14 mouse cellular contexts compared by ENCODE assay signal in the genomic region with DNA sequence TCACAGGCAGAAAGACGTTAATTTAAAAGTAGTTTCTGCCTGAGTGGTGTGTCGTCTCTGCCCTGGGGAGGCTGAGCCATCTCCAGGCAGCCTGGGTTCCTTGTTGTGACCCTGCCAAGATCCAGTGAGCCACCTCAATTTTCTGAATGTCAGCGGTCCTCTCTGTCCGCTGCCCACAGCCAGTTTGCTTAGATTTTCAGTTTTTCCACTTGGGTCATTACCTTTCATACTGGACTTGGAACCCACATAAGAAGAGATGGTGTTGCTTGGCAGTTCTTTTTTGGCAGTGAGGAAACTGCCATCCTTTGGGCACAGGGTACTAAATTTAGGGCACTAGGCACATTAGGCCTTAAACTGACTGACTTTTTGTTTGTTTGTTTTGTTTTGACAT.
DNase-seq lines count a peak whose midpoint lies in the region; ATAC-seq and TF ChIP-seq lines count a peak whose summit lies in the region.
"Had no signal": no experiment of that assay in that cellular context is flagged by ENCODE, and none has a peak within 500 bp of the region (broad histone marks: within the 10 kb centered on the region; RNA-seq: fewer than 3 reads in every experiment).

No protein-coding gene starts in this region.

- TF ChIP-seq CTCF in kidney, adult 2 months (conservative IDR thresholded peaks at IDR 0.05; ENCODE audit: insufficient read depth, insufficient read length, low read depth, low read length) = no peak

- no peak overlapping the region for H3K9ac ChIP-seq in forebrain, embryonic 15.5 days (replicated peaks)
- H3K9ac ChIP-seq in forebrain, embryonic 12.5 days = no peak overlapping the region
- H3K9ac ChIP-seq: forebrain, postnatal 0 days; limb, embryonic 12.5 days had no signal

- no peak for TF ChIP-seq POLR2A in kidney, adult 2 months (IDR thresholded peaks at IDR 0.05; ENCODE audit: low read depth, low read length)

- ATAC-seq in forebrain, embryonic 15.5 days (replicated peaks) = peak; percentile 29; the same call in 1 of the 2 replicates
- ATAC-seq in forebrain, embryonic 12.5 days (ENCODE audit: low FRiP score) = no peak
- ATAC-seq: Patski had no signal

- H3K4me3 ChIP-seq in forebrain, embryonic 15.5 days = no peak overlapping the region
- no peak overlapping the region for H3K4me3 ChIP-seq in forebrain, embryonic 12.5 days (replicated peaks)
- H3K4me3 ChIP-seq in kidney, adult 2 months (ENCODE audit: insufficient read depth, low read depth, low read length) = no peak overlapping the region
- H3K4me3 ChIP-seq: embryonic facial prominence, embryonic 10.5 days; limb, embryonic 12.5 days; megakaryocyte, embryonic 14.5 days had no signal

- no peaks in the 10 kb centered on the region for H3K27me3 ChIP-seq in forebrain, embryonic 15.5 days
- no peaks in the 10 kb centered on the region for H3K27me3 ChIP-seq in forebrain, embryonic 12.5 days
- H3K27me3 ChIP-seq in kidney, adult 2 months (replicated peaks; ENCODE audit: control insufficient read depth, insufficient read depth, low read length) = no peaks in the 10 kb centered on the region
- H3K27me3 ChIP-seq: limb, embryonic 12.5 days; Patski had no signal

- peaks cover 15% of the 10 kb centered on the region; the same call in 1 of the 2 replicates for H3K4me1 ChIP-seq in forebrain, embryonic 15.5 days
- no peaks in the 10 kb centered on the region; the same call in 1 of the 2 replicates for H3K4me1 ChIP-seq in forebrain, embryonic 12.5 days
- H3K4me1 ChIP-seq in kidney, adult 2 months (ENCODE audit: control insufficient read depth, insufficient read depth, low read length) = peaks cover 13% of the 10 kb centered on the region
- H3K4me1 ChIP-seq: embryonic facial prominence, embryonic 10.5 days; limb, embryonic 12.5 days had no signal

- no peak overlapping the region for H3K4me2 ChIP-seq in forebrain, embryonic 15.5 days (replicated peaks)
- H3K4me2 ChIP-seq in forebrain, embryonic 12.5 days = no peak overlapping the region
- H3K4me2 ChIP-seq: limb, embryonic 12.5 days had no signal

- H3K27ac ChIP-seq in forebrain, embryonic 15.5 days (replicated peaks) = no peak overlapping the region
- no peak overlapping the region for H3K27ac ChIP-seq in forebrain, embryonic 12.5 days
- H3K27ac ChIP-seq in kidney, adult 2 months (ENCODE audit: insufficient read depth, low read depth, low read length) = no peak overlapping the region
- H3K27ac ChIP-seq: embryonic facial prominence, embryonic 10.5 days; limb, embryonic 12.5 days had no signal

- DNase-seq in kidney, adult 2 months = peak; percentile 79
- no peak for DNase-seq in kidney, postnatal 4 days
- DNase-seq in brain, adult 2 months (ENCODE audit: low read depth, low spot score) = peak; percentile 26
- peak; percentile 23 for DNase-seq in kidney, postnatal 10 days
- no peak for DNase-seq in urinary bladder, postnatal 4 days (ENCODE audit: low spot score in 2 of 2)
- DNase-seq: spleen, adult 18-20 months; thymus, adult 18-20 months had no signal

- H3K36me3 ChIP-seq in forebrain, embryonic 15.5 days = no peaks in the 10 kb centered on the region
- no peaks in the 10 kb centered on the region for H3K36me3 ChIP-seq in forebrain, embryonic 12.5 days (replicated peaks)
- H3K36me3 ChIP-seq in kidney, adult 2 months (ENCODE audit: control insufficient read depth, insufficient read depth, low read length) = no peaks in the 10 kb centered on the region
- H3K36me3 ChIP-seq: embryonic facial prominence, embryonic 10.5 days; limb, embryonic 12.5 days had no signal

- no peaks in the 10 kb centered on the region for H3K9me3 ChIP-seq in forebrain, embryonic 15.5 days
- H3K9me3 ChIP-seq in forebrain, embryonic 12.5 days = no peaks in the 10 kb centered on the region
- H3K9me3 ChIP-seq: embryonic facial prominence, embryonic 10.5 days; limb, embryonic 12.5 days; megakaryocyte, embryonic 14.5 days had no signal

- WGBS in forebrain, embryonic 15.5 days = 53% methylated on average over 4 of the region's 4 CpGs
- 84% methylated on average over 4 of the region's 4 CpGs for WGBS in forebrain, embryonic 12.5 days
- WGBS in kidney, adult 2 months = 47% methylated on average over 4 of the region's 4 CpGs

Comparison
In these comparisons a context has a peak if more than half of its experiments do, and no peak if none do; other contexts are left out.
1. DNase-seq: peak in kidney, adult 2 months (single experiment), brain, adult 2 months (single experiment) and kidney, postnatal 10 days (single experiment); none in kidney, postnatal 4 days (0 of 2) and urinary bladder, postnatal 4 days (0 of 2).